Mouse (Mus musculus) G1E-ER4 (cell line): ENCODE data around the gene Eif2ak4. TPM values are rescaled to one million over a fixed set of nuclear protein-coding genes. Genes with fewer than 3 reads are reported as not detected.

Experiments used
- GATA1 ChIP-seq: IDR thresholded peaks from one replicate; pipeline ENCODE4 v1.8.0; 2012; ENCODE audit warnings: low read length, inconsistent platforms
- polyA plus RNA-seq: library from polyadenylated mRNA; stranded (reverse); fragments of >175 nt; gene quantifications from 2 replicates; pipeline ENCODE4 v1.2.3, GENCODE M21; 2012

Eif2ak4 gene
- 9.4 and 10.2 TPM in 2 replicates for polyA plus RNA-seq

DNA sequence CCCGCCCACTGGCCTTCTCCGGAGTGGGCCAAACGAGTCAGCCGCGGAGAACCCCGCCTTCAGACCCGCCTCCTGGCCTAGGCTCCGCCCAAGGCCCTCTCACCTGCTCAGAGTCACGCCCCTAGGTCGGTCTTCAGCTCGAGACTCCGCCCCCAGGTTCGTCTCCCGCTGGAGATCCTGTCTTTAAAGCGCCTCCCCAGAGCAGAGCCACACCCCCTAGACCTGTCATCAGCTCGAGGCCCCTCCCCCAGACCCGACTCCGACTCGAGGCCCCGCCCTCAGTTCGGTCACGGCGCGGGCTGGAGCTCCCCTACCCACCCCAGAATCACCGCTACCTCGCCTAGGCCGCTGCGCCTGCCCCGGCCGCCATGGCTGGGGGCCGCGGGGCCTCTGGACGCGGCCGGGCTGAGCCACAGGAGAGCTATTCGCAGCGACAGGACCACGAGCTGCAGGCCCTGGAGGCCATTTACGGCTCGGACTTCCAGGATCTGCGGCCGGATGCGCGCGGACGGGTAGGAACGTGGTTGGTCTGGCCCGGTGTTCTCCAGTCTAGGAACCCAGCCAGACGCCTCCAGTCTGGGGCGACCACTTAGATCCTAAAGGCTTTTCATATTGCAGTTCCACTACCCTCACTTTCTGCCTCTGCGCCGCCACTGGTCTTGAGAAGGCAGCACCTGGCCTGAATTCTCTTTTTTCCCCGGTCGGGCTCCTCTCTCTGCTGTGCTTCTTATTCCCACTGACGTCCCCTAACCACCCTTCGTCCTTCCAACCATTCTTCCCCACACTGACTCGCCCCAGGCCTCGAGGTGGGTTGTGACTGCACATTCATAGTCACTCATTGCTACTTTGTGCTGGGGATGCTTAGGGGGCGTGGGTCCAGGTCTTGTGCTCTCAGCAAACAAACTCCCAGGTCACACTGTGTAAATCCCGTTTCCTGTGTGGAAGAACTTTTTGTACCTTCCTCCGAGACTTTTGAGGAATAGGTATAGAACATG lies at the start of gene Eif2ak4:
Gene Eif2ak4, plus strand, starts transcription at position 278 of the 995 bp plus-strand sequence.
- TF ChIP-seq GATA1, result no peak

- TF ChIP-seq GATA1, result no peak
These were observed 47.1 kb upstream of the Eif2ak4 start for GRCm38 (mm10) chr2:118341295-118341694.

DNA sequence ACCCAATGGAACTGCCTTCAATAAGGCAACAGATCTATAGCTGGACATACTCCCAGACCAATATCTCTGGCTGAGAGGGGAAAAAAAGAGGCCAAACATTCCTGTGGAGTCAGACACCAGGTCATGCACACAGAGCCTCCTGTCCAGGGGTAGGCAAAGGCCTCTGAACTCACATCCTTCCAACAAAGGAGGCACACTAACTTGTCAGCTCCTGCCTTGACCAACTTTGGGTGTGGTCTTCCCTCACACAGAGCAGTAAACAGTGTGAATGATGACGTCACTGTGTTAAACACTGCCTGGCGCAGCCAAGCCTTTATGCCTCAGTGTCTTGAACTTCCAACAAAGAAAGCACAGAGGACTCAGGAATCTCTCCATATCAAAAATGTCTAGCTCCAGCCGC lies 44.5 kb upstream of the Eif2ak4 start:
- no peak for TF ChIP-seq GATA1

DNA sequence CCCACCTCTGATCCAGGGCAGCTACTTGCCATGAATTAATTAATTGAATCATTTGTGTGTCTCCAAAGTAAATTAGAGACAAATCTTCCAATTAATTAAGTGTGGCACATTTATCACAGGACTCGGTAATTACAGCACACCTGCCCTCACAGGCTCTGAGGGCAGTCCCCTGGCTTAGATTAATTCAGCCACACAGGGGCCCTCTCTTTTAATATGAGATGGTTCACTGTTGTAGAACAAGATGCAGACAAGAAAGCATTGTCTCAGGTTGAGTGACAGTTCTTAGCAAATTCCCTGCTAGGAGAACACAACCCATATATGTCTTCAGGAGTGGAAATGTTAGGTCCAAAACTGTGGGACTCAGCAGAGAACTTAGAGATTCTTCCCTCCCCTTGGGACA lies 42.9 kb upstream of the Eif2ak4 start:
- TF ChIP-seq GATA1, result no peak

GRCm38 (mm10) chr2:118353498-118353897 lies 34.9 kb upstream of the Eif2ak4 start:
- no peak for TF ChIP-seq GATA1

GRCm38 (mm10) chr2:118353916-118354403 lies 34.5 kb upstream of the Eif2ak4 start:
- no peak for TF ChIP-seq GATA1

- TF ChIP-seq GATA1, result no peak
These were observed 33.2 kb upstream of the Eif2ak4 start for GRCm38 (mm10) chr2:118355138-118355719.

- no peak for TF ChIP-seq GATA1
These were observed 16.6 kb upstream of the Eif2ak4 start for GRCm38 (mm10) chr2:118371841-118372240.

DNA sequence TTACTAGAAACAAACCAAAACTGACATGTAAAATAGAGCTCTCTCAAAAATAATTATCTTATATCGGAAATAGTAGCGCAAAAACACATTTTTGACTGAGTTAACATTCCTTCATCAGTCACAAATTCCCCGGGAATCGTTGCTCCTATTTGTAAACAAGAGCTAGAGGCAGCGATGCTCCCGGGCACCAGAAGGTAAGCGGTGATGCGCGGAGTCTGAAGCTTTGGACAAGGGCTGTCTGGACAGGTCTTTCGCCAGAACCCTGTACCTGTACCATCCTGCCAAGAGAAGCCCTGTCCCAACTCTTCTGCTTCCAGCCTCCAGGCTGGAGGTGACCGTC lies 15.9 kb upstream of the Eif2ak4 start:
- TF ChIP-seq GATA1, result no peak

DNA sequence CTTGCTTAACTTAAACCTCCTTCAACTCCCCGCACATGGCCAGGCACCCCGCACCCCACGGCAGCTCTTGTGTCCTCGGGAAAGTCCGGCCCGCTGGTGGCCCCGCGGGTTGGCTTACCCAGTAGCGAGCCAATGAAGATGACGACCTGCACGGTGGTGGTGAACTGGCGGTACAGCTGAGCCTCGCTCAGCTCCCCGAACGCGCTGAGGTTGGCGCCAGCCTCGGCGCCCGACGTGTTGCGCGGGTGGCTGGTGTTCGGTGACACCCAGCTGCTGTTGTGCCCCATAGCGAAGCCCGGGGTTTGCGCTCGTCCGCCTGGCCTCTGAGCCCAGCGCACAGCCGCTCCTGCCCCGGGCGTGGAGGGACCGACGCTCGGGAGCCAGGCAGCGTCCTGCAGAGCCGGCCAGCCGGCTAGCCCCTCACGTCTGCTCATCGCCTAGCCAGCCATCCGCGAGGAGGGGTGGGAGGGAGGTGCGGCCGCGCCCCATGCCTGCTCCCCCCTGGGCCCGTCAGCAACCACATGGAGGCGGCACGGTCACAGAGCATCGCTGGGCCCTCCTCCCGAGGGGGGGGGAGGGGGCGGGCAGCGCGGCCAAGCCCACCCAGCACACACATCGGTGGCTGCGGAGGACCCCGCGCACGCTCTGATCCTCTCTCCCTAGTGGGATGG lies 15.4 kb upstream of the Eif2ak4 start, which contains the start of gene Gpr176:
Gene Gpr176, minus strand, starts transcription at position 519 of the 671 bp plus-strand sequence.
- TF ChIP-seq GATA1, result no peak

DNA sequence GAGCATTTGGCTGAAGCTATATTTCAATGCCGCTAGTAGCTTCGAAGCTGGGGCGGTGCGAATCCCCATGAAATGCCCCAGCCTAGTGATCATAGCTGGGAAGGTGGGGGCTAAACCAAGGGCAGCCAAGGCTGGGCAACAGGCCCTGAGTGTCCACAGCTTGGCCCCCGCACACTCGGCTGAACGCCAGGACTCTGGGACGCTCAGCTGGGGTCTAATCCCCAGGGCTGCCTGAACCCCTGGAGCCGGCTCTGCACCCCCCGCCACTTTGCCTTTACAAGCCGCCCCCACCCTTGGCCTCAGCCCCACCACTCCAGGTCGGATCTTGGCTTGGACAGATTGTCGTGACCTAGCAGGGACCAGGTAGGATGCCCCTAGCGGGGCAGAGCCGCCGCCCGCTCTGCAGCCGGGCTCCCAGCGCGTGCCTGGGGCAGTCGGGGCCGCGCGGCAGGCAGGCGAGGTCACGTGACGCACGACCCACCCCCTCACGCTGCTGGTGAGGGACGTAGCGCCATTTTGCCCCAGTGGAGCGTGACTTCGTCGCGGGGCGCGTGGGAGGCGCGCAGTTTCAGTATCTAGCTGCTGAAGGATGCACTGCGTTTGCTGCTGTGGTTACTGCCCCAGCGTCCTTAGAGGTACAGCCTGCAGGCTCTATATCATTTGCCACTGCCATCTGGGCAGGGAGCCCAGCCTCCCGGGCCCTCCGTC lies 14.7 kb upstream of the Eif2ak4 start:
- no peak for TF ChIP-seq GATA1

- no peak for TF ChIP-seq GATA1
These were observed 12.9 kb upstream of the Eif2ak4 start for GRCm38 (mm10) chr2:118375522-118375921.

GRCm38 (mm10) chr2:118375931-118376330 lies 12.5 kb upstream of the Eif2ak4 start:
- TF ChIP-seq GATA1, result no peak

DNA sequence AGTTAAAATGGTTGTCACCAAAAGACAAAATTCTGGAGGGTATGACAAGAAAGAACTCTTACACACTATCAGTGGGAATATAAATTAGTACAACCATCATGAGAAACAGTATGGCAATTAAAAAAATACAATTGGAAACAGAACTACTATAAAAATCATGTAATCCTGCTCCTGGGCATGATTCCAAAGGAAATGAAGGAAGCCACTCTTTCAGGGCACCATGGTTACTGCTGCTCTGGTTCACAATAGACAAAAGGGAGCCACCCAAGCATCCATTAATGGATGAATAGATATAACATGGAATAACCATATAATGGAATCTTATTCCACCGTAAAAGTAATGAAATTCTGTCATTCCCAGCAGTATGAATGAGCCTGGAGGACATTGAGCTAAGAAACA lies 8.7 kb upstream of the Eif2ak4 start:
- no peak for TF ChIP-seq GATA1

DNA sequence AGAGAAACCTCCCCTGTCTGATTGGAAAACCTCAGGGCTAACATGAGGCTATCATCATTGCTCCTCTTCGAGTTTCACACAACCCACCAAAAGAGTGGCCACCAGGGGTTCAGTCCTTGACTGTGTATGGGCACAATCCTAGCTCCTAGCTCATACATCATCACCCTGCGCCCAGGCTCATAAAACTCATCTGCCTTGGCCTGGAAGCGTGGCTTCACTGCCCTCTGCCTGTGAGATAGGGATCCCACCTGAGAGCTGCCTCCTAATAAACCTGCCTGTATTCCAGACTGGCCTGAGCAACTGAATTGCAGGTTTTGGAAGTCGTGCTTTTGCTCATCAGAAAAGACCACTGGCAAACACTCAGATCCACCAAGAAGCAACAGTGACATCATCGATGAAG lies 5.0 kb upstream of the Eif2ak4 start:
- no peak for TF ChIP-seq GATA1
